Mouse (Mus musculus): ENCODE results near the gene Rfc4.
A peak's percentile ranks its signal among the peaks of the same experiment; 100 is the strongest.
"Not testable (repeated sequence)": the region's sequence is repeated elsewhere in the genome, so short reads cannot be mapped to it uniquely, and the experiment has no call there.

Rfc4 gene

GRCm38 (mm10) chr16:23102340-23103037, 25.0 kb downstream of the Rfc4 start:
- peak; percentile 68 for DNase-seq (ENCODE audit: low read depth, low spot score)

GRCm38 (mm10) chr16:23100613-23101012, 26.9 kb downstream of the Rfc4 start:
- DNase-seq (ENCODE audit: low read depth, low spot score) = no peak

DNA sequence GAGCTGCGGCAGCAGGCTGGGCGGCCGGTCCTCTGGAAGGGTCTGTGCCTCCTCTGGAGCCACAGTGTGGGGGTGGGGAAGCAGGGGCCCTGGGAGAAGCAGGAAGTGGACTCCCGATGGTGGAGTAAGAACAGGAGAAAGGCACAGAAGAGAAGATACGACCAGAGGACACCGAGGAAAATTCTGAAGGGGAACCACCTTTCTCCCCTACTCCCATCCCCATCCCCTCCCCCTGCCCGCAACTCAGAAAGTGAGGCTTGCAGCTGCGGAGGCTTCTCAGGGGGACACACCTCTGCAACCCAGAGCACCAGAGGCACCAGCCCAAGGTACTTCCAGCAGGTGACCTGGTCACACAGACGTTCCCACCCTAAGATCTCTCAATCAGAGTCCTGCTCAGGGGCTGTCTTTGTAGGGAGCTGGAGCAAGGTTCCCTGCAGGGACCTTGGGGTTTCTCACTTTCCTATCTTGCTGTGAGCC, 27.4 kb downstream of the Rfc4 start:
- no peak for DNase-seq (ENCODE audit: low read depth, low spot score)

DNA sequence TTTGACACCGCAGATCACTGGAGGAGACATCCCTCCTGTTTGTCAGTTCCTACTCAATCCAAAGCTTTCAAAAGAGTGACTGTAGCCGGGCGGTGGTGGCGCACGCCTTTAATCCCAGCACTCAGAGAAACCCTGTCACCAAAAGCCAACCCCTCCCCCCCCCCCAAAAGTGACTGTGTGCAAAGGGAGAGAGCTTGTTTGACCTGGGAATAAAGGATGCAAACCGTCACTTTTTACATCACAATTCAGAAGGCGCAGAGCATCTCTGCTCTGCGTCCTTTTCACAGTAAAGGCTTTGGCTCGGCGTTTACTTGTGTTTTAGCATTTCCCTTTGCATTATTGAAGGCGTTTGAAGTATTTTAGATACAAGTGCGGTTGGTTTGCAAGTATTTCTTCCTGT, 27.9 kb downstream of the Rfc4 start:
- peak; percentile 38 for DNase-seq (ENCODE audit: low read depth, low spot score)

- not testable (repeated sequence) for DNase-seq (ENCODE audit: low read depth, low spot score)
These were observed 29.5 kb downstream of the Rfc4 start for GRCm38 (mm10) chr16:23098105-23098452.

DNA sequence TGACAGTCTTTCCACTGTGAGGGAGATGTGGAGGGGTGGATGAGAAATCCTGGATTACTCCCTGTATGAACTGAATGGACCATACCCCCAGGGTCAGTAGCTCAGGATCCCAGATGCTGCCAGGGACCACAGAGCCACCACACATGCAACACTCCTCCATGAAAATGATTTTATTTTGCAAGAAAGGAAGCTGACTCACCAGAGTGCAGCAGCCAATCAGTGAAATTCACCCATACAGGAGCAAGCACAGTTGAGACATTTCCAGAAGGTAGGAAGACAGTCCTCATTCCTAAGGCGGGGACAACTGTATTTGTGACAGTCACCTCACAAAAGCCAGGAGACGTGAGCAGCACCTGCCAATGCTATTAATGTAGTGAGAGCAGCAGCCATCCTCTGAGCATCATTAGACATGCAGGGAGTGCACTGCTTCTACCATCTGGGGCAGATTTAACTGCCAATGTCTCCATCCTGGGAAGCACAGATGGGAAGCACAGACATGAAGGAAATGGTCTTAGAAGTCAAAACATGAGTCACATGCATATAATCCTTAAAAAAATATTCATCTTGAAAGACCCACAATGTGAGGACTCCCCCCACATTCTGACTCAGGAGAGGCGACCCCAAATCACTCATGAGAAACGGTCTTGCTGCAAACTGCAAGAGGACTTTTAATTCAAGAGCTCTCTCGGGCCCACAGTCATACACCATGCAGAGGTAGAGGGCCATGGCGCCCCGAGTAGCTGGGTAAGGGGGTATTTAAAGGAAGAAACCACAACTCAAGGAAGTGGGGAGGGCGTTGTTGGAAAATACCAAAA, 30.0 kb downstream of the Rfc4 start:
- DNase-seq (ENCODE audit: low read depth, low spot score) = not testable (repeated sequence)

DNA sequence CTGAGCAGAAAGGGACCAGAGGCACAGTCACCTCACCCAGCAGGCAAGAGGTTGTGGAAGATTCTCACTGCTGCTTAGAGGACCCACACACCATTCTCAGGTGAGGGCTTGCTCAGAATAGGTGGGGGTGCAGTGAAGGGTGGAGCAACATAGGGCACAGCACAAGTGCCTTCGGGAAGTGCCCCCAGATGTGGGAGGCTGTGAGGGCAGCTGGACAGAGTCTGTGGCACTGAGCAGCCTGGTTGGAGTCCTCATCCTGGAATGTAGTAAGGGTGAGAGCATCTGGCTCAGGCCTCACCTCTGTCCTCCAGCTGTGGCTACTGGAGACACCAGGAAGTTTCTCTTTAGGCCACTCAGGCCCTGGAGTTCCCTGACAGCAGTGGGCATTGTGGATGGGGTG, 30.7 kb downstream of the Rfc4 start:
- not testable (repeated sequence) for DNase-seq (ENCODE audit: low read depth, low spot score)

- not testable (repeated sequence) for DNase-seq (ENCODE audit: low read depth, low spot score)
These were observed 32.0 kb downstream of the Rfc4 start for GRCm38 (mm10) chr16:23095581-23095980.

- no peak for DNase-seq (ENCODE audit: low read depth, low spot score)
These were observed 33.4 kb downstream of the Rfc4 start for GRCm38 (mm10) chr16:23094136-23094535.

DNA sequence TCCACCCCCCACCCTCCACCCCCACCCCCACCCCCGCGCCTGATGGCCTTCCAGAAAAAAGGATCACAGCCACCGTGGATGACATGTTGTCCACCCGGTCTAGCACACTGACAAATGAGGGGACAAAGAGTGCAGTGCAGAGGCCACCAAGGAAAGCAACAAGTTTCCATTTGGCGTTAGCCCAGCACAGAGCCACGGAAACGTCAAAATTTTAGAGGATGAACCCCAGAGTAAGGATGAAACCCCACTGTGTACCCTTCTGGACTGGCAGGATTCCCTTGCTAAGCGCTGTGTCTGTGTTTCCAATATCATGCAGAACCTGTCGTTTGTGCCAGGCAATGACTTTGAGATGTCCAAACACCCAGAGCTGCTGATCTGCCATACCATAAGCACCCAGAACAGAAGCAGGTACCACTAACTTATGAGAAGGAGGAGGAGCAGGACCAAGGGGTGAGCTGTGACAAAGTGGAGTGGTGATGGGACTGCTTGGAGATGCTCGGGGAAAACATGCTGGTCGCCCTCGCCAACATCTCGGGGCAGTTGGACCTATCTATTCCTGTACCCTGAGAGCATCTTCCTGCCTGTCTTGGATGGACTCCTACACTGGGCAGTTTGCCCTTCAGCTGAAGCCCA, 34.1 kb downstream of the Rfc4 start:
- DNase-seq (ENCODE audit: low read depth, low spot score) = no peak

DNA sequence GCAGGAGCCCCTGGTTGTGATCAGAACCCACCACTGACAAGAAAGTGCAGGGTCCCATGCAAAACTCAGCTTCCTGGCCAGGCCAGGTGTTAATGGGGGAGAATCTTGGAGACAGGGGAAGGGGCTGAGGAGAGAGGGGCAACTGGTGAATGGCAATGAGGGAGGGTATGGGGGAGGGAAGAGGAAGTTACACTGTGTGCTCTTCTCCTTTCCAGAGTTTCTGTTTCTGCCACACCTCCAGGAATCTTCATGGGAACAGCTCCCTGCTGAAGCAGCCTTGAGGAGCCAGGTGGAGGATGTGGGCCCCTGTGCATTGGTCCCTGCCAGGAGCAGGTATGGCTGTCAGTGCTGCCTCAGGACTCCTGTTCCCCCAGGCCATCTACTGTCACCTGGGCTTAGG, 36.2 kb downstream of the Rfc4 start:
- not testable (repeated sequence) for DNase-seq (ENCODE audit: low read depth, low spot score)

DNA sequence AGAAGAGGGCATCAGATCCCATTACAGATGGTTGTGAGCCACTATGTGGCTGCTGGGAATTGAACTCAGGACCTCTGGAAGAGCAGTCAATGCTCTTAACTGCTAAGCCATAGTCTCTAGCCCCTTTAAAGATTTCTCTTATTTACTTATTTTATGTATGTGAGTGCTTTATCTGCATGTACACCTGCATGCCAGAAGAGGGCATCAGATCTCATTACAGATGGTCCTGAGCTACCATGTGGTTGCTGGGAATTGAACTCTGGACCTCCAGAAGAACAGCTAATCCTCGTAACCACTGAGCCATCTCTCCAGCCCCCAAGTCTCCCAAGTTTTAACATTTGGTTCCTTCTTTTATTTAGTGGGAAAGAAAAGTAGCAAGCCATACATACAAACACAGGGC, 39.0 kb downstream of the Rfc4 start:
- DNase-seq (ENCODE audit: low read depth, low spot score) = not testable (repeated sequence)

- DNase-seq (ENCODE audit: low read depth, low spot score) = peak; percentile 57
These were observed 39.8 kb downstream of the Rfc4 start for GRCm38 (mm10) chr16:23087712-23088111.

DNA sequence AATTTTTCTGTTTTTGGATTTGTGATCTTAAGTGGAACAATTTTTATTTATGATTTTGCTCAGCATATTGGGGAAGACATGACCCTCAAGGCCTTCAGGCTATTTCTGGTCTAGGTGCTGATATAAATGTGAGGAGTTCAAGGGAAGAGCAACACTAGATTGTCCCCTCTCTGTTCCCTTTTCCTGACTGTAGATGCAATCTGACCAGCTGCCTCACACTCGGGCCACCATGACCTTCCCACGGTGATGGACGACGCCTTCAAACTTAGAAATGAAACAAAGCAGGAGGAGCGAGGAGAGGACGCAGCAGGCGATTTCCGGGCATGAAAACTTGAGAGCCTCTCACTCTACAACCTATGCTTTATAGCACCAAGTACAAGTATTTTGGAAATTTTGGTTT, 40.4 kb downstream of the Rfc4 start:
- not testable (repeated sequence) for DNase-seq (ENCODE audit: low read depth, low spot score)

GRCm38 (mm10) chr16:23077516-23077915, 50.0 kb downstream of the Rfc4 start:
- DNase-seq (ENCODE audit: low read depth, low spot score) = not testable (repeated sequence)
